Mouse (Mus musculus): ENCODE results near the gene Igsf9. TPM values are rescaled to one million over a fixed set of nuclear protein-coding genes. Genes with fewer than 3 reads are reported as not detected.

Igsf9 gene
- polyA plus RNA-seq, 1 experiment from 2014 or later, result 102 TPM

DNA sequence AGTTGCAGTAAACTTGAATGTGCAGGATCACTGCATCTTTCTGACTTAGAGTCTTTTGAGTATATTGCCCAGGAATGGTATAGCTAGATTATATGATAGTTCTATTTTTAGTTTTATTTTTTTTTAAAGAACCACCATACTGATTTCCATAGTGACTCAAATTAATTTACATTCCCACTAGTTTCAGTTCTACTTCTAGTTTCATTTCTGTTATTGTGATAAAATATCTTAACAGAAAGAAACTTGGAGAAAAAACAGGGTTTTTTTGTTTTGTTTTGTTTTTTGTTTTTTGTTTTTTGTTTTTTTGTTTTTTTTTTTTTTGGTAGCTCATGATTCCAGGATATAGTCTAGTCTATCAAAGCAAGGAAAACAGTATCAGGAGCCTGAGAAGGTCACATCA lies 8.7 kb upstream of the Igsf9 start:
- Histone ChIP-seq H3K4me2 (no peak overlapping the region), H3K9me3 (no peaks in the 10 kb centered on the region), H3K4me3 (replicated peaks) (no peak overlapping the region), H3K9ac (no peak overlapping the region), H3K4me1 (no peaks in the 10 kb centered on the region), H3K27me3 (no peaks in the 10 kb centered on the region), H3K27ac (no peak overlapping the region), H3K36me3 (replicated peaks) (no peaks in the 10 kb centered on the region)
- no peak for ATAC-seq (ENCODE audit: low FRiP score)

DNA sequence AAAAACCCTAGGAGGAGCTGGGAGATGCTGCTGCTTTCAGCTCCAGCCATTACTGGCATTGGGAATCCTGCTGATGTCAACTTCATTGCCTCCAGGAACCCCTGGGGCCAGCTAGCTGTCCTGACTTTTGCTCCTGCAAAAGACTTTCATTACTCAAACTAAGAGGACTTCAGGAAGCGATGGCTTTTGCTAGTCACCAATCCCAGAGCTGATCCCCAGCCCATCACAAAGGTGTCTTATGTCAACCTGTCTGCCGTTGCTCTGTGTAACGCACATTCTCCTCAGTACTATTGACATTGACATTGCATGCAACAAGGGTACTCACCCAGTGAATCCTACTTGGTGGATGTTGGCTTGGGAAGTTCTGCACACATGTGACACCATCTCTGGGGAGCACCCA lies 7.4 kb upstream of the Igsf9 start:
- Histone ChIP-seq H3K9me3 (no peaks in the 10 kb centered on the region), H3K4me3 (replicated peaks) (no peak overlapping the region), H3K27ac (no peak overlapping the region), H3K4me2 (no peak overlapping the region), H3K27me3 (no peaks in the 10 kb centered on the region; the same call in 1 of the 2 replicates), H3K4me1 (no peaks in the 10 kb centered on the region), H3K9ac (no peak overlapping the region), H3K36me3 (replicated peaks) (no peaks in the 10 kb centered on the region)
- no peak for ATAC-seq (ENCODE audit: low FRiP score)
- WGBS, result 90% methylated on average over 3 of the region's 3 CpGs

DNA sequence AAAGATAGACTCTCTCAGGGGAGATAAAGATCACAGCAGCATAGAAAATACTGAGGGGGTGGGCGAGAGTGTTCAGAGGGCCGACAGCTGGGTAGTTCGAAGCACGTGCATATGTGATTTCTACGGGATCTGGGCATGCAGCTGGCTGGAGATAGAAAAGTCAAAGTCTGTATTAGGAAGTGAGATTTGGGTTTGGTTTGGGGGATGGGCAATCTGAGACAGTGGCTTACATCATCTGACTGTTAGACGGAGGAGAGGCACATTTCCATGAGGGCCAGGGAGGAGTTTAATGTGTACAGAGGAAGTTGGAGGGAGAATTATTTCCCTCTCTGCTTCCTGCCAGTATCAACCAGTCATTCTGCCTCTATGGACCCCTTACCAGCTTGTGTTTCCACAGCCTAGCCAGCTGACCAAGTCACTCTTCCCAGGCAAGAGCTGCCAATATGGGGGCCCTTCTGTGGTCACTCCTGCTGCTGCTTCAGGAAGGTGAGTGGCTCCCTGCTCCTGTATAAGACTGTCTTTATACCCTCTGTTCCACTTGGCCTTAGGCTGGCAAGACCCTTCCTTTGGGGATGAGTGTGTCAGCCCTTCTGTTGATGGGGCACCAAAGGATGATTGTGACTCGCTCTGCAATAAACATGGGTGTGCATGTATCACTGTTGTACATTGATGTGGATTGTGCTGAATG lies 6.4 kb upstream of the Igsf9 start, which contains the start of gene Slamf9:
TSS of gene Slamf9 (plus strand) at position 305 of the 688 bp plus-strand sequence.
- Histone ChIP-seq H3K4me2 (no peak within 1 kb of the TSS), H3K4me1 (no peaks in the 10 kb centered on the region)
- WGBS, result 82% methylated on average over 7 of the region's 7 CpGs

DNA sequence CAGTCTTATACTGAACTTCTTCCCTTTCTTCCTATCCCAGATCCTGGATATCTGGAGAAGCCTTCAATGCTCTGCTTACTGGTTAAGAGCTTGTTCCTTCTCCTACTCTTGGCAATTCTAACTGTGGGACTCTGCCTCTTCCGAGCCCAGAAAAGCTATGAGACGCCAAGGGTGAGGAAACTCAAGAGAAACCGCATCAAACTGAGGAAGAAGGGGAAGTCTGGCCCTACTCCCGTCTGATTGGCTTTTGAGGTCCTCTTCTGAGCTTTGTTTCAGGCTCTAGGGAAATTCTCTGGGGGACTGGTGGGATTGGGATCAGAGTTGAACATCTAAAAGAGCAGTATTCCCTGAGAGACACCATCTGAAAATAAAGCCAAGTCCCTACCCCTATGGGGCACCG lies 3.6 kb upstream of the Igsf9 start:
- no peak overlapping the region for H3K4me3 ChIP-seq (replicated peaks)
- no peaks in the 10 kb centered on the region for H3K36me3 ChIP-seq (replicated peaks)
- no peak overlapping the region for H3K9ac ChIP-seq
- peaks cover 13% of the 10 kb centered on the region; the same call in 1 of the 2 replicates for H3K27me3 ChIP-seq
- H3K27ac ChIP-seq, result no peak overlapping the region
- H3K4me1 ChIP-seq, result peaks cover 9% of the 10 kb centered on the region
- H3K4me2 ChIP-seq, result no peak overlapping the region
- ATAC-seq (ENCODE audit: low FRiP score), result no peak
- WGBS, result 80% methylated on average over 5 of the region's 5 CpGs
- H3K9me3 ChIP-seq, result no peaks in the 10 kb centered on the region

More for the DNA sequence above, 6.4 kb upstream of the Igsf9 start, which contains the start of gene Slamf9:
- no peak for ATAC-seq (ENCODE audit: low FRiP score)
- Histone ChIP-seq H3K27ac (no peak within 1 kb of the TSS), H3K36me3 (replicated peaks) (no peaks in the 10 kb centered on the region), H3K9ac (no peak within 1 kb of the TSS), H3K4me3 (replicated peaks) (no peak within 1 kb of the TSS), H3K27me3 (peaks cover 4% of the 10 kb centered on the region; the same call in 1 of the 2 replicates), H3K9me3 (no peaks in the 10 kb centered on the region)

DNA sequence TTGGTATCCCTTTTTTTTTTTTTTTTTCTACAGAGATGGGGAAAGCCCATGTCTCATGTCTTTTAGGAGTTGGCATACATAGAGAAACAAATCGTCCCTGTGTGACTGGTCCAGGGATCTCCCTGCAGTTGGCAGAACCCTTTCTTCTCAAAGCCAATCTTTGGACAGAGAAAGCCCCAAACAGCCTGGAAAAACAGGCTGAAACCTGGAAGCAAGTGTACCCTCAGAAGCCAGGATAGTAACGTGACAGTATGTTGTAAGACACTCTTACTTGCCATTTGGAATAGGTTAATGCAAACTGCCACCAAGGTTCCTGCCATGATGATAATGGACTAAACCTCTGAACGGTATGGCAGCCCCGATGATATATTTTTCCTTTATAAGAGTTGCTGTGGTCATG lies 1.2 kb upstream of the Igsf9 start:
- no peak for ATAC-seq (ENCODE audit: low FRiP score)
- H3K4me1 ChIP-seq, result peaks cover 33% of the 10 kb centered on the region
- no peaks in the 10 kb centered on the region for H3K9me3 ChIP-seq
- peaks cover 13% of the 10 kb centered on the region; the same call in 1 of the 2 replicates for H3K27me3 ChIP-seq
- no peak overlapping the region for H3K27ac ChIP-seq
- H3K4me2 ChIP-seq, result no peak overlapping the region
- H3K9ac ChIP-seq, result no peak overlapping the region
- H3K36me3 ChIP-seq (replicated peaks), result no peaks in the 10 kb centered on the region
- H3K4me3 ChIP-seq (replicated peaks), result no peak overlapping the region
- WGBS, result 90% methylated on average over 4 of the region's 4 CpGs

DNA sequence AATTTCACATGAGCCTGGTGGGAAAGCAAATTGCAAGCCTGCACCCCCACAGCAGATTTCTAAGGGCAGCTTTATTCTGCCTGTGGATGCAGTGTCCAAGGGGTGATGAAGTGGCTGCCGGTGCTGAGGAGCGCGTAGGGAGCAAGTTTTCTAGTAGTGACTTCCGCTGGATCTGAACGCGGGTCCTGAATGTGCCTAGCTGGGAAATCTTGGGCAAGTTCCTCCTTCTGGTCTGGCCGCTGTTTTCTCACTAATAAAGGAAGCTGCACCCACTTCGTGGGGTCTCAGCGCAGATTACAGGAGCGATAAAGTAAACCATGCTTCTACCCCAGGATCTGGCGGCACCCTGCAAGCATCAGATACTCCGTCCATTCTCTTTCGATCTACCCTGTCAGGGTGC lies 477 bp upstream of the Igsf9 start:
- Histone ChIP-seq H3K27ac (no peak overlapping the region), H3K9ac (peak overlapping the region; percentile 54), H3K36me3 (replicated peaks) (no peaks in the 10 kb centered on the region), H3K4me1 (peaks cover 40% of the 10 kb centered on the region), H3K4me3 (replicated peaks) (peak overlapping the region; percentile 61), H3K27me3 (peaks cover 13% of the 10 kb centered on the region; the same call in 1 of the 2 replicates), H3K4me2 (peak overlapping the region; percentile 91), H3K9me3 (no peaks in the 10 kb centered on the region)
- ATAC-seq (ENCODE audit: low FRiP score), result no peak
- WGBS, result 17% methylated on average over 13 of the region's 13 CpGs

DNA sequence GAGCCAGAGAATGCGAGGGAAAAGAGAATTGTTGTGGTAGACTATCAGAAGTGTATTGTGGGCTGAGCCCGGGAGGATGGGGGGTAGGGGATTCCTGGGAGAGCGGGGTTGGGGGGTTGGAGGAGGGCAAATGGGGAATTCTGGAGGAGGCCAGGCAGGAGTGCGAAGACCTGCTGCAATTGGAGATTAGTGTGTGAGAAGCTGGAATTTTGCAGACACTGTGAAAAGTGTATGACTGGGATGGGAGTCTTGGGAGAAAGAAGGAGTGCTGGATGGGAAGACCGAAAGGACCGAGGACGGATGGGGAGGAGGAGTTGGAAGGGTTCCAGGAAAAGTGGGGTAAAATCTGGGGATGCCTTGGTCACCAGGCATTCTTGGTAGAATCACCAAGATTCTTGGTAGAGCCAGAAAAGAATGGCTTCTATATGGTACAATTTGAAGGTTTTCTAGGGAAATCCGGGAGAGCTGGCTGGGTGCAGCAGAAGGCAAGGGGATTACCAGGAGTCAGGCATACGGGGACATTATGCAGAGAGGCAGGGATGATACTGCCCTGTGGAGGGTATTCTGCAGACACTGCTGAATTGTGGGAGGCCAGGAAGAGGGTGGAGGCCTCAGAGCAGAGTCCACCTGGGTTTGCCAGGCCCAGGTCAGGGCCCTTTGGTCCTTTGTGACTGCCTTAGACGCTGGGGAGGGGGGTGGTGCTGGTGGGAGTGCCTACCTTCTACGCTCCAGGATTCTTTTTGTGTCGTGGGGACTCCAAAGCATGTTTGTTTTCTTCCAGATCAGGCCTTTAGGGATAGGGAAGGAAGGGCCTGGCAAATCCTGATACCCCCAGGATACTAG lies 1.2 kb downstream of the Igsf9 start:
- Histone ChIP-seq H3K4me2 (peak overlapping the region; percentile 91), H3K9me3 (no peaks in the 10 kb centered on the region), H3K36me3 (replicated peaks) (peaks cover 11% of the 10 kb centered on the region; the same call in 1 of the 2 replicates), H3K27me3 (peaks cover 13% of the 10 kb centered on the region; the same call in 1 of the 2 replicates), H3K4me3 (replicated peaks) (peak overlapping the region; percentile 61), H3K27ac (peak overlapping the region; percentile 82), H3K4me1 (peaks cover 57% of the 10 kb centered on the region), H3K9ac (peak overlapping the region; percentile 80)
- peak; percentile 11 for ATAC-seq (ENCODE audit: low FRiP score)
- WGBS, result 1% methylated on average over 12 of the region's 12 CpGs

DNA sequence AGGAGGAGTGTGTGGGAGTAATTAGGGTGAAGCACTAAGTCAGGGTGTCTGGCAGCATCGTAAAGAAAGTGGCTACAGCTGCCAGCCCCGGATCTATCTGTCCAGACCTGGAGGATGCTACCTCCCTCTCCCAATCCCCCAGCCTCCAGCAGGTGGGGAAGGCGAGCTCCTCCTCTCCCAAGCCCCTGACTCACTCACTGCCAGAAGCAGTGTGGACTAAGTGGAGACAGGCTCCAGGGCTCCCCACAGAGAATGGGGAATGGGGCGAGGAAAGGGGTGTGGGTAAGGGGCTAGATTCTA lies 1.7 kb downstream of the Igsf9 start:
- peaks cover 13% of the 10 kb centered on the region; the same call in 1 of the 2 replicates for H3K27me3 ChIP-seq
- H3K27ac ChIP-seq, result peak overlapping the region; percentile 82
- no peaks in the 10 kb centered on the region for H3K9me3 ChIP-seq
- WGBS, result 8% methylated on average over 4 of the region's 4 CpGs
- no peak for ATAC-seq (ENCODE audit: low FRiP score)
- H3K4me2 ChIP-seq, result peak overlapping the region; percentile 91
- peaks cover 15% of the 10 kb centered on the region; the same call in 1 of the 2 replicates for H3K36me3 ChIP-seq (replicated peaks)
- peak overlapping the region; percentile 61 for H3K4me3 ChIP-seq (replicated peaks)
- peak overlapping the region; percentile 80 for H3K9ac ChIP-seq
- H3K4me1 ChIP-seq, result peaks cover 62% of the 10 kb centered on the region

DNA sequence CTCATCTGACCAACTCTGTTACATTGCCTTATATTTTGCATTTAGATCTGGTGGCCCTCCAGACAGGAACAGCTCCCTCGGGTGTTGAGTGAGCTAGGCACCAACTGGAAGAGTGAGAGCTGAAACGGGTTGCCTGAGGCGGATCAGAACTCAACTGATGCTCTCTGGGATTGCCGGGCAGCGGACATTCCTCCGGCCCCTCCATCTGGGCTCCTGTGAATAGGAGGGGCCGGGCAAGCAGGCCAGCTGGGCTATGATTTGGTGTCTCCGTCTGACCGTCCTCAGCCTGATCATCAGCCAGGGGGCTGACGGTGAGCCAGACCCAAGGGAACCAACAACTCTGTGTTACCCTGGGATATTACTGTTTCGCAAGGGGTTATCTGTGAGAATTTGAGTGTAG lies 2.6 kb downstream of the Igsf9 start:
- H3K4me1 ChIP-seq, result peaks cover 68% of the 10 kb centered on the region
- peaks cover 20% of the 10 kb centered on the region; the same call in 1 of the 2 replicates for H3K36me3 ChIP-seq (replicated peaks)
- H3K27me3 ChIP-seq, result peaks cover 13% of the 10 kb centered on the region; the same call in 1 of the 2 replicates
- peak overlapping the region; percentile 91 for H3K4me2 ChIP-seq
- peak overlapping the region; percentile 61 for H3K4me3 ChIP-seq (replicated peaks)
- no peak for ATAC-seq (ENCODE audit: low FRiP score)
- H3K27ac ChIP-seq, result 0 out of 2 replicates have a peak overlapping the region, but pooled peaks have one; percentile 14
- H3K9ac ChIP-seq, result peak overlapping the region; percentile 80; the same call in 1 of the 2 replicates
- WGBS, result 40% methylated on average over 11 of the region's 11 CpGs
- H3K9me3 ChIP-seq, result no peaks in the 10 kb centered on the region

DNA sequence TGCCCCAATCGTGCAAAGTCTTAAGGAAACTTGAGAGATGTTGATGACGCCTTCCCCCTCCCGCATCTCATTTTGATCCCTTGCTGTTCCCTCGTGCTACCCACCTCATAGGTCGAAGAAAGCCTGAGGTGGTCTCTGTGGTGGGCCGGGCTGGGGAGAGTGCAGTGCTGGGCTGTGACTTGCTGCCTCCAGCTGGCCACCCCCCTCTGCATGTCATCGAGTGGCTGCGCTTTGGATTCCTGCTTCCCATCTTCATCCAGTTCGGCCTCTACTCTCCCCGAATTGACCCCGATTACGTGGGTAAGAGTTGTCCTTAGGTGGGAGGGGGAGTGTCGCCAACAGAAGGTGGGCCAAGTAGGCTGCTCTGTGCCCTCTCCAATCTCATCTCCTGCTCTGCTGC lies 3.1 kb downstream of the Igsf9 start:
- H3K4me3 ChIP-seq (replicated peaks), result peak overlapping the region; percentile 61
- 49% methylated on average over 13 of the region's 13 CpGs for WGBS
- no peaks in the 10 kb centered on the region for H3K9me3 ChIP-seq
- H3K9ac ChIP-seq, result peak overlapping the region; percentile 80
- peaks cover 12% of the 10 kb centered on the region; the same call in 1 of the 2 replicates for H3K27me3 ChIP-seq
- peak overlapping the region; percentile 14; the same call in 1 of the 2 replicates for H3K27ac ChIP-seq
- peaks cover 24% of the 10 kb centered on the region; the same call in 1 of the 2 replicates for H3K36me3 ChIP-seq (replicated peaks)
- peak overlapping the region; percentile 91 for H3K4me2 ChIP-seq
- ATAC-seq (ENCODE audit: low FRiP score), result no peak
- peaks cover 68% of the 10 kb centered on the region for H3K4me1 ChIP-seq

DNA sequence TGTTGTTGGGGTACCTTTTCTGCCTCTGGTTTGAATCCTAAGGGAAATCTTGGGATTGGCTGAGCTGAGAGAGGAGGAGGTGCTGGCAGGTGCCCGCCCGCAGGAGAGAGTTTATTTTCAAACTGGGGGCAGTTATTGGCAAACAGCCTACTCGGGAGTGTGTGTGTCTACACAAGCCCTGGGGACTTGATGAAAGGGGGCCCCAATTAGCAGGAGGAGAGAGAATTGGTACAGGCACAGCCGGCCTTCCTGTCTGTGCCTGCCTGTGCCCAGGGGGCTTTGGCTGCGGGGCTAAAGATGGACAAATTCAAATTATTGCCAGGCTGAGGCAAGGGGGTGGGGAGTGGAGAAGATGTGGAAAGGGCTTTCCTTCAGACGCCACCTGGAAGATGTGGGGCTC lies 4.2 kb downstream of the Igsf9 start:
- peak overlapping the region; percentile 91 for H3K4me2 ChIP-seq
- H3K27me3 ChIP-seq, result peaks cover 6% of the 10 kb centered on the region; the same call in 1 of the 2 replicates
- H3K4me3 ChIP-seq (replicated peaks), result peak overlapping the region; percentile 61
- peak overlapping the region; percentile 54 for H3K9ac ChIP-seq
- 6% methylated on average over 6 of the region's 6 CpGs for WGBS
- H3K4me1 ChIP-seq, result peaks cover 74% of the 10 kb centered on the region
- no peaks in the 10 kb centered on the region for H3K9me3 ChIP-seq
- peak overlapping the region; percentile 82 for H3K27ac ChIP-seq
- peaks cover 27% of the 10 kb centered on the region; the same call in 1 of the 2 replicates for H3K36me3 ChIP-seq (replicated peaks)
- peak; percentile 28; the same call in 1 of the 2 replicates for ATAC-seq (ENCODE audit: low FRiP score)

DNA sequence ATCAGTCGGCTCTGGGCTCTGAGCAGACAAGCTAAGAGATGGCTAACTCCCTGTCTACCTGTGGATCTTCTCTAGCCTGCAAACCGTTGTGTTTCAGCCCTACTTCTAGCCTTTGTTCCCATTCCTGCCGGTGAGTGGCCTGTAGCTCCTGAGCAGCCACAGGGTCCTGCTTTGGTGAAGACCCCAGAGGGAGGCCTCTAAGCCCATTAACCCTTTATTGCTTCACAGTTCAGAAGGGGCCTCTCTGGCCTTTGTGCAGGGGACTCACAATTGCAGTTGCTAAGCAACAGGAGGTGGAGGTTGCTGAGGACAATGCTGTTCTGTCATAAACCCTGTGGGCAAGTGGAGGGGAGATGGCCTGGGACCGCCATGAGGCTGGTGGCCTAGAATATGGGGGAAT lies 4.6 kb downstream of the Igsf9 start:
- 3% methylated on average over 4 of the region's 4 CpGs for WGBS
- H3K4me1 ChIP-seq, result peaks cover 72% of the 10 kb centered on the region

More for the DNA sequence above, 4.6 kb downstream of the Igsf9 start:
- Histone ChIP-seq H3K9ac (peak overlapping the region; percentile 54), H3K27me3 (peaks cover 1% of the 10 kb centered on the region; the same call in 1 of the 2 replicates), H3K4me3 (replicated peaks) (peak overlapping the region; percentile 61), H3K4me2 (peak overlapping the region; percentile 91), H3K36me3 (replicated peaks) (peaks cover 30% of the 10 kb centered on the region), H3K9me3 (no peaks in the 10 kb centered on the region), H3K27ac (peak overlapping the region; percentile 82)
- ATAC-seq (ENCODE audit: low FRiP score), result peak; percentile 2; the same call in 1 of the 2 replicates

Measured in forebrain, embryonic 12.5 days (tissue).